Mouse (Mus musculus) midbrain, embryonic 15.5 days (tissue): ENCODE data around the gene Gm9758. TPM values are rescaled to one million over a fixed set of nuclear protein-coding genes. Genes with fewer than 3 reads are reported as not detected.
"Not testable (repeated sequence)": the region's sequence is repeated elsewhere in the genome, so short reads cannot be mapped to it uniquely, and the experiment has no call there.

Source experiments
- ATAC-seq: fragments of 200-750 bp; cut with Nextera tagmentation; replicated peaks from 2 replicates; pipeline ENCODE4 v1.8.0; 2017; ENCODE audit warnings: moderate TSS enrichment
- H3K27ac ChIP-seq: fragments of 300-500 bp; sonication (generic); 2 replicates; pipeline ENCODE4 v1.5.1; 2015; ENCODE audit warnings: mild to moderate bottlenecking, inconsistent platforms
- H3K27me3 ChIP-seq: fragments of 300-500 bp; sonication (generic); replicated peaks from 2 replicates; pipeline ENCODE4 v1.6.1; 2015; ENCODE audit warnings: inconsistent platforms
- H3K36me3 ChIP-seq: fragments of 300-500 bp; sonication (generic); replicated peaks from 2 replicates; pipeline ENCODE4 v1.6.1; 2015; ENCODE audit warnings: inconsistent platforms
- H3K4me1 ChIP-seq: fragments of 300-500 bp; sonication (generic); 2 replicates; pipeline ENCODE4 v1.6.1; 2015; ENCODE audit warnings: inconsistent platforms
- H3K4me2 ChIP-seq: fragments of 300-500 bp; sonication (generic); 2 replicates; pipeline ENCODE4 v1.6.1; 2015; ENCODE audit warnings: inconsistent platforms, mild to moderate bottlenecking, moderate library complexity
- H3K4me3 ChIP-seq: fragments of 300-500 bp; sonication (generic); 2 replicates; pipeline ENCODE4 v1.5.1; 2015; ENCODE audit warnings: mild to moderate bottlenecking, inconsistent platforms
- H3K9ac ChIP-seq: fragments of 300-500 bp; sonication (generic); 2 replicates; pipeline ENCODE4 v1.6.1; 2015; ENCODE audit warnings: mild to moderate bottlenecking, inconsistent platforms
- H3K9me3 ChIP-seq: fragments of 300-500 bp; sonication (generic); 2 replicates; pipeline ENCODE4 v1.6.1; 2016; ENCODE audit warnings: inconsistent platforms
- WGBS: fragments of 180-500 bp; shearing (Covaris S2); methylation state at CpG from one replicate; pipeline ENCODE4 v1.1.7; 2015; ENCODE audit warnings: mixed read lengths; 5-methylcytosine and 5-hydroxymethylcytosine counted together
- polyA plus RNA-seq: library from polyadenylated mRNA; unstranded; fragments of >200 nt; fragmentation: Nextera tagmentation; extraction: Ambion mirVana; gene quantifications from 2 replicates; pipeline ENCODE4 v1.2.1, GENCODE M21; 2015

The Gm9758 gene
- polyA plus RNA-seq, 1 experiment from 2014 or later, result not detected

DNA sequence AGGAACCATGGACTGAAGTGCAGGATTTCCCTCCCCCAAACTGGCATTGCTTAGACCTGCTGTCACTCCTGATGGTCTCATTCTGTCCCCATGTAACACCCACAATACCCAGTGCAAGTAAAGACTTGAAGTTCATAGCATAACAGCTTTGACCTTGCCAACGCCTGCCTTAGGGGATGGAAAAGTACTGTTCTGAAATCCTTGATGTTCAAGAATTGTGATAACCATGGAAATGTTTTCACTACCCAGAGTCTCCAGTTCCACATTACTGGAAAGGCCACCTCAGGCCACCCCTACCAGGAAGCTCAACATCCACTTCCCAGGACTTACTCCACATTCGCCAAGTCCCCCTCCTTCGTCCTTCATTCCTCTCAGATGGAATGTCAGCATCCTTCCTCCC lies 338 bp downstream of the Gm9758 start:
- H3K27me3 ChIP-seq, H3K27ac ChIP-seq, ATAC-seq, H3K4me1 ChIP-seq, H3K36me3 ChIP-seq, H3K9ac ChIP-seq, H3K4me3 ChIP-seq, H3K4me2 ChIP-seq, H3K9me3 ChIP-seq: not testable (repeated sequence)
- WGBS, result 74% methylated on average over 2 of the region's 3 CpGs

DNA sequence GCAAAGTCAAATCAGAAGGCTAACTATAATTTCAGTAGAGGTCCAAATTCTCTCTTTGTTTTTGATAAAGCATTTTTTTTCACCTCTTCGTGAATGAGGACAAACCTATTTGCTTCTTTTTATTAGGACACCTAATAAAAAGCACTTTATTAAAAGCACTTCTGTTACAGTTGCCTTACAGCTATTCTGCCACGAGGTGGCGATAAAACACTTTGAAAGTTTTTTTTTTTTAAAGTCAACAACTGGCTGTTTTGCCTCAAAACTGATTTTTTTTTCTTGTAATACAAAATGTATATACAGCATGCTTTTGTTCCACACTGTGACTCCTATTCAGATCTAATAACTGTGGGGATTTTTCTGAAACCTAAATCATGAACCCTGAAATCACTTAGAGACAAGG lies 11.2 kb downstream of the Gm9758 start:
- not testable (repeated sequence) for H3K36me3 ChIP-seq, H3K4me2 ChIP-seq, H3K27me3 ChIP-seq, H3K4me1 ChIP-seq, ATAC-seq, H3K9ac ChIP-seq, H3K27ac ChIP-seq, H3K4me3 ChIP-seq
- H3K9me3 ChIP-seq, result peaks cover 13% of the 10 kb centered on the region
- 20% methylated on average over 3 of the region's 3 CpGs for whole genome bisulfite sequencing

DNA sequence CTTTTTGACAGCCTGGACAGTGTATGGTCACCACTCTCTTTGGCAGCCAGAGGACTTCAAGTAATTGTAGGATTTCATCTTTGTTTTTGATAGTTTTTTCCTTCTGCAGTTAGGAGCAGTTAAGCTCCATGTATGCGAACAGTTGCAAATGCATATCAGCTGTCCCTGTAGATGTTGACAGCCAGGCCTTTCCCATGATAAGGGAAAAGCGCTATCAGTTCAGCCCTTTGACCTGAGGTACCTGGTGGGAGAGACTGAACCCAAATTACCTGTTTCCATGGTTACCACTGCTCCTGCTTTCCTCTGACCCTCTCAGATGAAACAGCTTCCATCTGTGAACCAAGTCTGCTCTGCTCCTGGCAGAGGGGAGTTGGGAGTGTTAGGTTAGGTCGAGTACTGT lies 22.5 kb downstream of the Gm9758 start:
- no peak overlapping the region for H3K9ac ChIP-seq
- H3K4me2 ChIP-seq, result no peak overlapping the region
- H3K27ac ChIP-seq, result no peak overlapping the region
- H3K4me1 ChIP-seq, result no peaks in the 10 kb centered on the region
- H3K36me3 ChIP-seq, result no peaks in the 10 kb centered on the region
- 78% methylated on average over 3 of the region's 3 CpGs for WGBS
- no peak for ATAC-seq
- H3K27me3 ChIP-seq, result no peaks in the 10 kb centered on the region
- no peaks in the 10 kb centered on the region for H3K9me3 ChIP-seq
- H3K4me3 ChIP-seq, result no peak overlapping the region

DNA sequence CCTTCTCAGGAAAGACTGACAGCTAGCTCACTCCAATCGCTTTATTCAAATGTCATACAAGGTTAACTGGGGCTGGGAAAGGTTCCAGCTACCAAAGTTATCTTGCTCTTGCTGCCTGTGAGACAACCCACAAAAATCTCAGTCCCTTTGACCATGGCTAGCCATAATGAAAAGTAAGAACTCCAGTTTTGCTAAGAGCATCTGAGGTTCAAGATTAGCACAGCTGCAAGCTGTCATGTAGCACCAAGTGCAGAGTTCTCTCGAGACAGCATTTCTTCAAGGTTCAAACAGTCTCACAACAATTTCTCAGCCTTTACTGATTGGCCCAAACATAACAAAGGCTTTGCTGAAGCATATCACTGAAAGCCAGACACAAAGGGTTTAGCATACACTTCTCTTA lies 29.4 kb downstream of the Gm9758 start:
- H3K27ac ChIP-seq, H3K9me3 ChIP-seq, H3K36me3 ChIP-seq, H3K27me3 ChIP-seq, H3K4me3 ChIP-seq, H3K9ac ChIP-seq, H3K4me1 ChIP-seq, ATAC-seq, H3K4me2 ChIP-seq: not testable (repeated sequence)
- WGBS, result 47% methylated on average over 2 of the region's 2 CpGs

Other genes starting within 250 kb of the Gm9758 start
- not detected in 2 replicates for gene Speer4e, start 23.5 kb upstream of the Gm9758 start, polyA plus RNA-seq
- not detected in 2 replicates for gene Gm10354, start 64.0 kb upstream of the Gm9758 start, polyA plus RNA-seq
- gene Gm17019, start 118.1 kb upstream of the Gm9758 start, polyA plus RNA-seq, result not detected in 2 replicates